Mouse (Mus musculus): Measurements from ENCODE around the gene P2rx4. TPM values are rescaled to one million over a fixed set of nuclear protein-coding genes. Genes with fewer than 3 reads are reported as not detected.

The P2rx4 gene
- polyA plus RNA-seq, 1 experiment from 2014 or later, result 19.2 TPM

GRCm38 (mm10) chr5:122767283-122767682 lies 59.9 kb downstream of the P2rx4 start:
- Histone ChIP-seq H3K36me3 (peaks cover 33% of the 10 kb centered on the region), H3K4me2 (no peak overlapping the region), H3K27ac (replicated peaks) (no peak overlapping the region), H3K9ac (no peak overlapping the region), H3K4me3 (no peak overlapping the region), H3K9me3 (no peaks in the 10 kb centered on the region), H3K4me1 (replicated peaks) (peaks cover 11% of the 10 kb centered on the region), H3K27me3 (no peaks in the 10 kb centered on the region)
- ATAC-seq (ENCODE audit: low read depth), result no peak
- WGBS, result 92% methylated on average over 11 of the region's 11 CpGs

DNA sequence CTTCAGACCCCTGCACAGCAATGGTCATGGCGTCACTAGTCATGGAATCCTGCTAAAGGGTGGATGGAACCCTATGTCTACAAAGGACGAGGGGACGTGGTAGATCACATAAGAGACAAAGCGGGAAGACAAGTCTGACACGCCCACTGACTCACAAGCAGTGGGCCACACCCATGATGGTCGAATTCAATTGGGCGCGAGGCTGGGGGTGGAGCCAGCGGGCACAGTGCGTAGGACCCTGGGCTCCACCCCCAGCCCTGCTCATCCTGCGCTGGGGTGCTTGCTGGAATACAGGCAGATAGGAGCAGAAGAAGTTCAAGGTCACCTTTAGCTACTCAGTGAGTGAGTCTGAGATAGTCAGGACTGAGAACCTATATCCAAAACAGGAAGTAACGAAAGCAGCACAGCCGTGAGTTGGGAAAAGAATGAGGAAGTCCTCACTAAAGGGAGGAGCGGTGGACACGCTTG lies 61.8 kb downstream of the P2rx4 start:
- WGBS, result 87% methylated on average over 15 of the region's 15 CpGs
- H3K36me3 ChIP-seq, result peaks cover 22% of the 10 kb centered on the region; the same call in 1 of the 2 replicates
- H3K4me1 ChIP-seq (replicated peaks), result peaks cover 11% of the 10 kb centered on the region
- ATAC-seq (ENCODE audit: low read depth), result no peak
- H3K4me3 ChIP-seq, result no peak overlapping the region
- H3K27me3 ChIP-seq, result no peaks in the 10 kb centered on the region
- no peak overlapping the region for H3K27ac ChIP-seq (replicated peaks)
- no peak overlapping the region for H3K4me2 ChIP-seq
- H3K9ac ChIP-seq, result no peak overlapping the region
- no peaks in the 10 kb centered on the region for H3K9me3 ChIP-seq

- 81% methylated on average over 7 of the region's 7 CpGs for WGBS
- Histone ChIP-seq H3K4me1 (replicated peaks) (peaks cover 14% of the 10 kb centered on the region), H3K9ac (peak overlapping the region; percentile 43; the same call in 1 of the 2 replicates), H3K27ac (replicated peaks) (peak overlapping the region; percentile 49), H3K27me3 (no peaks in the 10 kb centered on the region), H3K9me3 (no peaks in the 10 kb centered on the region), H3K36me3 (peaks cover 22% of the 10 kb centered on the region; the same call in 1 of the 2 replicates), H3K4me3 (no peak overlapping the region), H3K4me2 (no peak overlapping the region)
- no peak for ATAC-seq (ENCODE audit: low read depth)
Observed at GRCm38 (mm10) chr5:122770304-122770703, 63.0 kb downstream of the P2rx4 start.

GRCm38 (mm10) chr5:122770806-122771261 lies 63.5 kb downstream of the P2rx4 start:
- 62% methylated on average over 10 of the region's 10 CpGs for WGBS
- H3K9ac ChIP-seq, result peak overlapping the region; percentile 43; the same call in 1 of the 2 replicates
- ATAC-seq (ENCODE audit: low read depth), result 0 out of 2 replicates have a peak, but pooled peaks have one; percentile 30
- no peak overlapping the region for H3K4me3 ChIP-seq
- no peak overlapping the region for H3K4me2 ChIP-seq
- H3K27ac ChIP-seq (replicated peaks), result peak overlapping the region; percentile 49
- H3K9me3 ChIP-seq, result no peaks in the 10 kb centered on the region
- H3K4me1 ChIP-seq (replicated peaks), result peaks cover 14% of the 10 kb centered on the region
- H3K27me3 ChIP-seq, result no peaks in the 10 kb centered on the region
- H3K36me3 ChIP-seq, result peaks cover 22% of the 10 kb centered on the region; the same call in 1 of the 2 replicates

DNA sequence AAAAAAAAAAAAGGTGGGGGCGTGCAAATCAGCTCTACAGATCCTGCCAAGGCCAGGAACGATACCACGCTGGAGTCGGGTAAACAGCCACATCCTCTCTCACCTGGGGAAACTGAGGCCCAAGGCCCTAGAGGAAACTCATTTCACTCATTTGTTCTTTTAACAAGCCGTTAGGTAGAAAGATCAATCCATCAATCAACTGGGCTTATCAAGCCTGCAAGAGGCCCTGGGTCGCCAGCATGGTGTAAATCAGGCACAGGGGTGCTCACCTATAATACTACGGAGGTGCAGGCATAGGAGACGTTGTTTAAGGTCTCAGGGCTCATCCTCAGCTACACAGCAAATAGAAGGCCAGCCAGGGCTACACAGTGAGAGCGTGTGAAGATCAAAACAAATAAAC lies 64.1 kb downstream of the P2rx4 start:
- Histone ChIP-seq H3K4me2 (no peak overlapping the region), H3K4me1 (replicated peaks) (peaks cover 14% of the 10 kb centered on the region), H3K36me3 (peaks cover 22% of the 10 kb centered on the region; the same call in 1 of the 2 replicates), H3K4me3 (no peak overlapping the region), H3K9ac (no peak overlapping the region), H3K9me3 (no peaks in the 10 kb centered on the region), H3K27ac (replicated peaks) (no peak overlapping the region), H3K27me3 (no peaks in the 10 kb centered on the region)
- no peak for ATAC-seq (ENCODE audit: low read depth)
- WGBS, result 91% methylated on average over 9 of the region's 9 CpGs

- H3K36me3 ChIP-seq, result peaks cover 9% of the 10 kb centered on the region; the same call in 1 of the 2 replicates
- WGBS, result 86% methylated on average over 11 of the region's 11 CpGs
- no peak overlapping the region for H3K4me3 ChIP-seq
- H3K27ac ChIP-seq (replicated peaks), result no peak overlapping the region
- no peaks in the 10 kb centered on the region for H3K9me3 ChIP-seq
- no peak for ATAC-seq (ENCODE audit: low read depth)
- H3K4me2 ChIP-seq, result no peak overlapping the region
- peaks cover 25% of the 10 kb centered on the region for H3K4me1 ChIP-seq (replicated peaks)
- no peak overlapping the region for H3K9ac ChIP-seq
- no peaks in the 10 kb centered on the region for H3K27me3 ChIP-seq
Observed at GRCm38 (mm10) chr5:122773756-122774155, 66.4 kb downstream of the P2rx4 start.

GRCm38 (mm10) chr5:122774743-122775611 lies 67.6 kb downstream of the P2rx4 start:
- peaks cover 5% of the 10 kb centered on the region; the same call in 1 of the 2 replicates for H3K36me3 ChIP-seq
- no peaks in the 10 kb centered on the region for H3K9me3 ChIP-seq
- H3K4me2 ChIP-seq, result no peak overlapping the region
- 82% methylated on average over 28 of the region's 28 CpGs for WGBS
- no peak overlapping the region for H3K27ac ChIP-seq (replicated peaks)
- H3K9ac ChIP-seq, result no peak overlapping the region
- no peak for ATAC-seq (ENCODE audit: low read depth)
- H3K4me3 ChIP-seq, result no peak overlapping the region
- H3K4me1 ChIP-seq (replicated peaks), result peaks cover 28% of the 10 kb centered on the region
- H3K27me3 ChIP-seq, result no peaks in the 10 kb centered on the region

- Histone ChIP-seq H3K27me3 (no peaks in the 10 kb centered on the region), H3K9ac (no peak overlapping the region), H3K4me1 (replicated peaks) (peaks cover 23% of the 10 kb centered on the region), H3K9me3 (no peaks in the 10 kb centered on the region), H3K4me2 (no peak overlapping the region), H3K36me3 (peaks cover 4% of the 10 kb centered on the region; the same call in 1 of the 2 replicates), H3K27ac (replicated peaks) (no peak overlapping the region), H3K4me3 (no peak overlapping the region)
- WGBS, result 81% methylated on average over 13 of the region's 14 CpGs
- no peak for ATAC-seq (ENCODE audit: low read depth)
Observed at GRCm38 (mm10) chr5:122775646-122776286, 68.4 kb downstream of the P2rx4 start.

DNA sequence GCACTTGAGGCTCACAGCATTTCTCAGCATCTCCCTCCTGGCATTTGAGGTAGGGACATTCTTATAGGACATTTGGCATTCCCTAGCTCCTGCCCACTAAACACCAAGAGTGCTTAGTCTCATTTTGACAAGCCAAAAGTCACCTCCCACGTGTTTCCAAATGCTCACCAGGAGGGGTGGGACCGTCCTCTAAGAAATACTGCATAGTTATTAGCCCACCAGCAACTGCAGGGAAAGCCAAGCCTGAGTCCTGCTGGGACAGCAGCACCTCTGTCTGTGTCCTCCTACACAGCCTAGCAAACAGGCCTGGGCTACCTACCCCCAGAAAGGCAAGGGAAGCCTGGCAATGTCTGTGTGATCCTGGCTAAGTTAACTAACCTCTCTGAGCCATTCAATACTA lies 70.0 kb downstream of the P2rx4 start:
- Histone ChIP-seq H3K9me3 (no peaks in the 10 kb centered on the region), H3K36me3 (peaks cover 4% of the 10 kb centered on the region; the same call in 1 of the 2 replicates), H3K9ac (no peak overlapping the region), H3K4me3 (no peak overlapping the region), H3K4me1 (replicated peaks) (peaks cover 19% of the 10 kb centered on the region), H3K4me2 (peak overlapping the region; percentile 93; the same call in 1 of the 2 replicates), H3K27me3 (no peaks in the 10 kb centered on the region), H3K27ac (replicated peaks) (no peak overlapping the region)
- WGBS, result 47% methylated on average over 2 of the region's 2 CpGs
- ATAC-seq (ENCODE audit: low read depth), result no peak

GRCm38 (mm10) chr5:122778231-122779226 lies 71.2 kb downstream of the P2rx4 start:
- Histone ChIP-seq H3K27me3 (no peaks in the 10 kb centered on the region), H3K4me2 (peak overlapping the region; percentile 93), H3K9ac (peak overlapping the region; percentile 88), H3K4me1 (replicated peaks) (peaks cover 19% of the 10 kb centered on the region), H3K4me3 (peak overlapping the region; percentile 85), H3K9me3 (no peaks in the 10 kb centered on the region), H3K27ac (replicated peaks) (peak overlapping the region; percentile 74), H3K36me3 (no peaks in the 10 kb centered on the region)
- 1% methylated on average over 47 of the region's 55 CpGs for WGBS
- peak; percentile 74 for ATAC-seq (ENCODE audit: low read depth)

Measured in neural tube, embryonic 13.5 days (tissue).